Mouse (Mus musculus) thymus, postnatal 10 days (tissue): ENCODE results near the gene Stard13.

Source experiments
- DNase-seq, 2 experiments: peaks; one replicate each; pipeline ENCODE4 v3.0.0; 2021; ENCODE audit warnings: low spot score in 2 of 2

The Stard13 gene

DNA sequence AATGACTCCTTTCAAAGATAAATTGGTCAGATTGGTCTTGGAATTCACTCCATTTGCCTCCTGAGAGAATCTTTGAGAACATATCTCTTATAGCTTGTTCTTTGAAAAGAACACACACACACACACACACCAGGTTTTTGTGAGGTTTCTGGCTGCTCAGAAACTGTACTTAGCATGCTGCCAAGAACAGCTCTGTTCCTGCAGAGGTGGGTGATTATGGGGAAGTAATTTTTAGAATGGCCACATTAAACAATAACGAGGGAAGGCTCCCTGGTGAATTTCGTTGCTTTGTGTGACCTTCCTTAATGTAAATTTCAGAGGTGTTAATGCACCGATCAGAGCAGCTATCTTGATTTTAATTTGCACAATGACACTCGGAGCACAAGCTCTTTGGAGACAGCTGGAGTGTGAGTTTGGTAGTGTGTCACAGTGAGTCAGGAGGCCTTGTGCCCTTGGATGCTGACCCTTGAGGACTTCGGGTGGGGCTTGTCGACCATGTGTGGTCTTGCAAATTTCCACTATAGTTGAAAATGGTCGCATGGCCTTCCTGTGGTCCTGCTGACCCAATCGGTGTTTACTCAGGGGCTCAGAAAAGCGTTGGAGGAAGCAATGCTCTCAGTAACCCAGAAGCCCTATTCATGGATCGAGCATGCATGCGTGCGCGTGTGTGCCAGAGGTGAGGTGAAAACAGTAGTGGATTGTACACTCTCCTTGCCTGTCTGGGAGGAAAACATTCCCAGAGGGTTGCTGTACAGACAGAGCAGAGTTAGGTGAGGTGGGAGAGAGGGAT, 213.4 kb downstream of the Stard13 start:
- DNase-seq, result no peak

DNA sequence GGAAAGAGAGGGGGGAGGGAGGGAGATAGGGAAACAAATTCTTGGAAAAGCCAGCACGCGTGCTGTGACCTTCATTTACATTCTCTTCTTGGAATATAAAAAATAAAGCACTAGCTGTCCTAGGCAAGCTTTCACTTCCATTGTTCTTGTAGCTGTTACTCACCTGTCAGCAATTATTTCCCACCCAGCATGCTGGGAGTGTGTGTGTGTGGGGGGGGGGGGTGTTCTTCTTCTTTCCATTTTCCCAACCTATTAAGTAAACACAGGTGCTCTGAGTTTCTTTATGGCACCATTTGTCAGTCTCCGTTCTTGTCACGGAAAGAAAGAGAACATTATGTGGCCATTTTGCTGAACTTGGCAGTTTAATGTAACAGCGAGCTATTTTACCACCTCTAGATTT, 214.7 kb downstream of the Stard13 start:
- no peak for DNase-seq

- DNase-seq, result no peak
Measured at GRCm38 (mm10) chr5:151018450-151018849, 215.2 kb downstream of the Stard13 start.

DNA sequence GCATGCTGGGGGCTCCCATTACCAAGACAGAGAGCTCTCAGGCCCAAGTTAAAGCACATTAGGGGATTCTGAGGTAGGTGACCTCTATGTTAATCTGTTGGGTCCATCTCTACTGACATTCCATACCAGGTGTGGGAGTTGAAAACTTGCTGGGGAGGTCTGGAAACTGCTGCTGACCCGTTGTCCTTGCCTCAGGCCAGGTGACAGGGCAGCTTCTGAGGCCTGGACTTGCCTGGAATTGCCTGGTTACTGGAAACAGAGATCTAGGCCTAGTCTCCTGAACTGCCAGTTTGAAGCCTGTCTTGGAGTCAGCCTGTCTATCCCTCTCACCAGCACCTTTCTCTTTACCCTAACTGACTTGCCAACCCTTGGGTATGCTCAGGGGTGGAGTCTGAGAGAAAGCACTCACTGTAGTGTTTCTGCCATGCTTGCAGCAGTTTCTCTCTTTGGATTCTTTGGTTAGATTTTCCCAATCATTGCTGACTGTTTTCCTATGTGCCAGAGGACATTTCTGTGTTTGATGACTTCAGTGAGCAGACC, 229.3 kb downstream of the Stard13 start:
- no peak for DNase-seq

DNA sequence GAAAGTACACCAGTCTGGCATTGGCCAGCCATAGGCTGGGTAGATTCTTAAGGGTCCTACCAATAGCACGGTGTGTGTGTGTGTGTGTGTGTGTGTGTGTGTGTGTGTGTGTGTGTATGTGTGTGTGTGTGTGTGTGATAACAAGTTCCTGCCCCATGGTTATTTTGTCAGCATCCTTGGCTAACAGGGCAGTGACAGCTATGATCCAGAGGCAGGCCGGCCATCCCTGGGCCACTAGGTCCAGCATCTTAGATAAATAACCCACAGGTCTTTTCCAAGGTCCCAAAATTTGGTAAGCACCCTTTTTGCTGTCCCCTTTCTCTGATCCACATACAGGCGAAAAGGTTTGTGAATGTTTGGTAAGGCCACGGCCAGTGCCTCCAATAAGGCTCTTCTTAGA, 231.6 kb downstream of the Stard13 start:
- DNase-seq, result no peak

DNA sequence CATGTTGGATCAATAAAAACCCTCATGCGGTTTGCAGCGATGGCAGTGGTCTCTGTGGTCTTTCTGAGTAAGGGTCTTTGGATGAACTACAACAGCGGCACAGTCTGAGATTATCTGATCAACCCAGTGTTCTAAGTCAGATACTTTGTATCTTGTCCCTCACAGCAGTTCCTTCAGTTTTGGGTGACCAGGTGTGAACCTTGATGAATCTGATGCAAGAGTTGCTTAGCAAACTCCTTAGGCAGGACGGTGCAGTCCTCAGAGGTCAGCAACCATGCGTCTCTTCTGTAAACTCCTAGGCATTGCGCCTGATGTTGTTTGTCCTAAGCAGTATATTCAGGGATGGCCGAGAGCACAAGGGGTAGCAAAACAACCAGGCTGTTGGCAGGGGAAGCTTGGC, 232.5 kb downstream of the Stard13 start:
- DNase-seq, result no peak

GRCm38 (mm10) chr5:150996586-150996985, 237.1 kb downstream of the Stard13 start:
- no peak for DNase-seq

DNA sequence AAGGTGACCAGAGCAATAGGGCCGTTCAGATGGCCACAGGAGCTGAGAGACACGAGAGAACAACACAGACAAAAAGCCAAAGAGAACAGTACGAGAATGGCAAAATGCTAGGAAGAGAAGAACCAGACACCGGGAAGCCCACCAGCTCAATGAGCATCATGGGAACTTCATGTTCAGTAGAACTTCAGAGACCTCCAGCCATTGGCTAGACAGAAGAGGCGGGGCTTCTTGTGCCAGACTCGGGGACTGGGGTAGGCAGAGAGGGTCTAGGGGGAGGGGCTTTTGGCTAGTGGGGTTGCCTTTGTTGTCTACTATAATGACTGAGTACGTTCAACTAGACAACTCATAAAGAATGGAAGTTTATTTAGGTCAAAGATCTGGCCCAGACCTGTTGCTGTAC, 239.5 kb downstream of the Stard13 start:
- DNase-seq, result no peak
